Mouse (Mus musculus): ENCODE data around the gene Uox.

Uox gene

DNA sequence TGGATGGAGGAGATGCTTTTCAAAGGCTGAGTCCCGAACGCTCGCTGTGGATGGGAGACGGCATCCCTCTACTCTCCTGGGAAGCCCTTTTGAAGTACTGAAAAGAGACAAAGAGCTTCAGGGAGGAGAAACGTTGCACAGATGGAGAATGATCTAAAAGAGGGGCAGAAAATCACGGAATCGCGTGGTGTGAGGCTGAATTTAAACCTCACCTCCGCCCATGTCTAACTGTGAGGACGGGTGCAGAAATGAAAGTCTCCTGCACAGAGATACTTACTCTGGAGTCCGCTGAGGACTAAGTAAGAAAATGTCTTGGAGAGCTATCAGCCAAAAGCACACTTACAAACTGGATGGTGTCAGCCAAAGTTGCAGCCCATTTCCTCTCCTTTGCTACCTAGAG, 51.7 kb downstream of the Uox start:
- no peak for DNase-seq (ENCODE audit: low spot score in 2 of 2)

DNA sequence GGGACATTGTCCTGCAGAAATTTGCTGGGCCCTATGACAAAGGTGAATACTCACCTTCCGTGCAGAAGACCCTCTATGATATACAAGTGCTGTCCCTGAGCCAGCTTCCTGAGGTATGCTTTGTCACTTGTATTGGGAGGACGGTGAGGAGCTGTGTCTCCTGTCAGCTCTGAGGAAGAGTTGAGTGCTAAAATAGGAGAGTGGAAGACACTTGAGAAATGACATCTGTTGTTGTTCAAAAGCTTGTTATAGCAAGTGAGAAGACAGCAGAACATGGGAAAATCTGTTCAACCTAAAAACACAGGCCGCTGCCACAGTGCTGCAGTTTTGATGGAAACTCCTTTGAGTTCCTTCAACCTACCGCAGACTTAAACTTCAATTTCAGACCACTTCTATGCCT, 55.5 kb downstream of the Uox start:
- no peak for DNase-seq (ENCODE audit: low spot score in 2 of 2)

DNA sequence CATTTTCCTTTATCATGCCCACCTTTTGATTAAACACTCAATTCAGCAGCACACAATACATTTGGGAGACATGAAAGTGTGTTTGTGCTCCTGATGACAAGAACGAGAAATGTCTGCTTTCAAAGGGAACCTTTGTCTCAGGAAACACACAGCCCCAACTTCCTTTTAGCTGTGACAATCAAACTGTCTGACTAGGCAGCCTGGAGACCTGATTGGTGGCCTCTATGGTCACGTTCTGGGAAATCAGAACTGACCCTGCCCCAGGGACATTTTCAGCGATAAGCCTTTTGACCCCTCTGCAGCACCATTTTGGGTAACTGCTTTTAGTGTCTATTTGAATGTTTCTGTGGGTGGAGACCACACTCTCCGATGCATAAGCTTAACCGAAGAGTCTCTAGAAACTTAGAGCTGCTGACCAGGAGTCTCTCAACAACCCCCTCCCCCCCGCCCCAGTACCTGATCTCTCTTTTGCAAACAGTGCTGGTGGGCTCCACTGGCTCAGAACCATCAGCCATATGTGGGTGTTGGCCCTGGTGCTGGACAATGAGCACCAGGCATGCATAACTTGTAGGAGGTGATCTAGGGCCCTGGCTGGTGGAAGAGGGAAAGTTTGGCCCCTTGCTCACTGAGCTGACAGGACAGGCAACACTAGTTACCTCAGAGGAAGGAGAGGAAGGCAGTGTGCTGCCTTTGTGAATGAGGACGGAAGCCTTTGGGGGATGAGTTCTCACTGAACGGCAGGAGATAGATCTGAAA, 58.2 kb downstream of the Uox start:
- DNase-seq (ENCODE audit: low spot score in 2 of 2): no peak

DNA sequence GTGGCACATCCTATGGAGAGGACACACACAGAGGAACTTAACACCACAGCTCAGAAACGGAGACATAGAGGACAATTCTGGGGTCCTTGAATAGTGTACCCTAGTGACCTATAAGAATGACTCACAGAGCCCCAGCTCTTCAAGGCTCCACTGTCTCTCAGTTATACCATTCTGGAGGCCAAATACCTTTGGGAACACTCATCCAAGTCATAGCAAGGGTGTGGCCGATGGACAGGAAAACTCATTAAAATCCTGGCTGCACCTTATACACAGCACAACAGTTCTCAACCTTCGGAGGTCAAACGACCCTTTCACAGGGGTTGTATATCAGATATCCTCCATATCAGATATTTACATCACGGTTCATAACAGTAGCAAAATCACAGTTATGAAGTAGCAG, 62.3 kb downstream of the Uox start:
- DNase-seq (ENCODE audit: low spot score in 2 of 2): no peak

GRCm38 (mm10) chr3:146641818-146642427, 71.7 kb downstream of the Uox start:
- DNase-seq (ENCODE audit: low spot score in 2 of 2): no peak

DNA sequence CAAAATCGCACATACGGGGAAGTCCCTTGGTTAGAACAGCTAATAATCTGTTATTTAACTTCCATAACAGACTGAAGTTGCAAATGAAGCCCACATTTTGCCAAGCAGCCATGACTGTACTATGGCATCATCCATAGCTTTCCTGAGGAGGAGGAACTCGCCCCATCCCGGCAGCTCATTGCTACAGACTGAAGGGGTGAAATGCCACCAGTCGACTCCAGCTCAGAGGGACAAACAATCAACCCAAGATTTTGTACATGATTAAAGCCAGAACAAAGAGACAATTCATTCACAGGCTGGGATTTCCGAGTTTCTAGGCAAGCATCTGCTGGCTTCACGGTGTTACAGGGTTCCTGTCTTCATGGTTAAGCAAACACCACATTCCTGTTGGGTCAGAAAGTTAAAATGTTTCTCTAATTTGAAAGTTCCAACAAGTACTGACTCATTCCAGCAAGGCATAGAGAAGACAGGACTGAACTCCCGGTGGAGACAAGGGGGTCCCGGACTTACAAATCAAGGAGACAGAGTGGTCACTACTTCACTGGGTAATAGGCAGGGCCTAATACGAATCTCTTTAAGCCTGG, 79.2 kb downstream of the Uox start:
- DNase-seq (ENCODE audit: low spot score in 2 of 2): no peak

DNA sequence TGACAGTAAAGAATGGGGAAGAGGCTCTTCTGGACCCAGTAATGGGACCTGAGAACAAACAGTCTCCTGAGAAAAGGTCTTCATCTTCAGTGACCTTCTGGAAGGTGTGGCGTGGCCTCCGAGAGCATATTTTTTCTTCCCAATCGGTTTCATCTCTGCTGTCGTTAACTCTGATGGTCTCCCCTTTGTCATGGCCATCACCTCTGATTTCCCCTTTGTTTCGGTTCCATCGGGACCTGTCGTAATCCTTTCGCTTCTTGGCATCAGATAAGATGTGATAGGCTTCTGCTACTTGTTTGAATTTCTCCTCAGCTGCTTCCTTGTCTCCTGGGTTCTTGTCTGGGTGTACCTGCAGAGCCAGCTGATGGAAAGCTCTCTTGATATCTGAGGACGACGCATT, 80.5 kb downstream of the Uox start:
- no peak for DNase-seq (ENCODE audit: low spot score in 2 of 2)

DNA sequence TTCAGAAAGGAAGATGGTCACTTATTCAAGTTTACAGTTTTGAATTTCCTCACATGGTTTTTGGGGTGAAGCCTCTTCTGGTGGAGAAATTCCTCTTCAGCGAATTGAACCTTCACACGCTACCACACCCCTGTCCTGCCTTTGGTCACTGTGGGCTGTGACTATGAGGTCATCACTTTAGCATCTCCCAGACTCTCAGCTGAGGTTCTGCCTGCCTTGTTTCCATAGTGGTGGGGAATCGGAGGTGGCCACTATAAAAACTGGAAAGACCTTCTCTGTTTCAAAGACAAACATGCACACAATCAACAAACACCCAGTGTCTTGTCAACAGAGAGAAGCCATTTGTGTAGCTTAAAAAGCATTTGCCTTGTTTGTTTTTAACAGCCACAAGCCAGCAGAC, 81.0 kb downstream of the Uox start, which contains the start of gene 4930503B20Rik:
4930503B20Rik (minus strand) TSS at position 101 of the 400 bp plus-strand sequence.
- no peak for DNase-seq (ENCODE audit: low spot score in 2 of 2)

GRCm38 (mm10) chr3:146652431-146652830, 82.2 kb downstream of the Uox start:
- DNase-seq (ENCODE audit: low spot score in 2 of 2): no peak

DNA sequence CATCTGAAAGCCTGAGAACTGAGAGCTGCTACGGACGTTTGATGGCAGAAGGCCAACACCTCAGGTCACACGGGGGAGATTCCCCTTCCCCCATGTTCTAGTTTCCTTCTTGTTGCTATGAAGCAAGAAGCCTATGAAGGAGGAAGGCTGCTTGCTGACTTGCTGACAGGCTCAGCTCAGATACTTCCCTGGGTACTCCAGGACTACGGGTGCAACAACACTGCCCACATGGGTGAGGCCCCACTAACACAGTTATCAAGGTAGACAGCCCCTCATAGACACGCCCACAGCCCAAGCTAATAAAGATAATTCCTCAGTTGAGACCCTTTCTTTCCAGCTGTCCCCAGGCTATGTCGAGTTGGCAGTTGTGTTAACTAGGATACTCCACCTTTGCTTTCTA, 83.5 kb downstream of the Uox start:
- no peak for DNase-seq (ENCODE audit: low spot score in 2 of 2)

DNA sequence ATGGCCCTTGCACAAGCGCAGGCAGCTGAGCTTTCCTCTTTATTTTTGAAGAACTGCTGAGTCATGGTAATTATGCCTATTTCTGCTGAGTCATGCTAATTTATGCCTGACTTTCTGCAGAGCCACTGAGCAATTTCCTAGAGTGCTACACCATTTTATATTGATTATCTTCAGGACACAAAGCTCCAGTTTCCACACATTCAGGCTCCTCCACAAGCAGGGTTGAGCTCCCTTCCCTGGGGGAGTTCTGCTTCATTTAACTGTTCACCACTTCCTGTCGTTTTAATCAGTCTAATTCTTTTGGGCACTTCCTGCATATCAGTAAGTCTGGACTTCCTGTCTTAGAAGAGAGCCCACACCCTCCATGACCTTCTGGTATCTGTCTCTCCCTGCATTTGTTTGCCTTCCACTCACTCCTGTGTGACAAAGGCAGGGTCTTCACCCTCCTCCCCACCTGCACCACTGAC, 84.9 kb downstream of the Uox start:
- peak; percentile 9 to 26 for DNase-seq (ENCODE audit: low spot score in 2 of 2)

DNA sequence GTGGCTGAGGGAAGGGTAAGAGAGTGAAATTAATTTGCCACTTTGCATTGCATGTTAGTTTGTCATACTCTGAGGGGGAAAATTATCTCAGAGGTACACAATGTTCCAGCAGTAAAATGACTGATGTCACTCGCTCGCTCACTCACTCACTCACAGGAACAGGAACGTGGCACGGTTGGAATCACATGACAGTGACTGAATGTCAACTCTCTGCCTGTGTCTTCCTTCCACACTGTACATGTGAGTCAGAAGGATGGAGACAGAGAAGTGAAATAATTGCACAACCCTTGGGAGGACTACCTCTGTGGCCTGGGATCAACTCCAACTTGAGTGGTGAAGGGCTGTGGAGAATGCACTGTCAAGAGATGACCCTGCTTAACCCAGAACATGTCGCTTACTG, 87.2 kb downstream of the Uox start:
- no peak for DNase-seq (ENCODE audit: low spot score in 2 of 2)

DNA sequence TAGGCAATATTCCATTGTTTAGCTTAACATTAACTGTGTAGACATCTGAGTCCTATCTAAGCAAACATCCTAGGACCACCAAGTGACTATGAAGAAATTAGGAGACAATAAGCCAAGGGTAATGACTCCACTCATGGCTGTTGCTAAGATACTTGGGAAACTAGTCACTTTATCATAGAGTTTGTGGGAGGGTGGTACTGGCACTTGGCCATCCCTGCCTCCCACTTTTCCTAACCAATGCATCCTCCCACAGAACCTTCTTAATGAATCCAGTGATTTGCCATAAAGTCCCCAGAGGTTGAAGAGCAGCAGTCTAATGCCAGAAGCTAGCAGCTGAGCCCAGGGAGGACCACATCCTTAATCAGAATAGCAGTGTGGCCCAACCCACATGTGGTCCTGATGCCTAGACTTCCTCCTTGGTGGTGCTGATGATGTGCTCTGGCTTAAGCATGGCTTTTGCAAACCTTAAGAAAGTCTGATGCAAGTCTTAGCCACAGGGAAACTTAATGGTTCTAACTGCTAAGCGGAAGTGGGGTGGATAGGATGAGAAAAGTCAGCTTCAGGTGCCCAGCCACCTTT, 87.9 kb downstream of the Uox start:
- no peak for DNase-seq (ENCODE audit: low spot score in 2 of 2)

GRCm38 (mm10) chr3:146659321-146659720, 89.1 kb downstream of the Uox start:
- no peak for DNase-seq (ENCODE audit: low spot score in 2 of 2)

- DNase-seq (ENCODE audit: low spot score in 2 of 2): no peak
These were observed 90.8 kb downstream of the Uox start for GRCm38 (mm10) chr3:146661001-146661400.

GRCm38 (mm10) chr3:146661907-146662306, 91.7 kb downstream of the Uox start:
- no peak for DNase-seq (ENCODE audit: low spot score in 2 of 2)

- DNase-seq (ENCODE audit: low spot score in 2 of 2): no peak
These were observed 100.9 kb downstream of the Uox start for GRCm38 (mm10) chr3:146671121-146671520.

GRCm38 (mm10) chr3:146675101-146675500, 104.9 kb downstream of the Uox start:
- no peak for DNase-seq (ENCODE audit: low spot score in 2 of 2)

DNA sequence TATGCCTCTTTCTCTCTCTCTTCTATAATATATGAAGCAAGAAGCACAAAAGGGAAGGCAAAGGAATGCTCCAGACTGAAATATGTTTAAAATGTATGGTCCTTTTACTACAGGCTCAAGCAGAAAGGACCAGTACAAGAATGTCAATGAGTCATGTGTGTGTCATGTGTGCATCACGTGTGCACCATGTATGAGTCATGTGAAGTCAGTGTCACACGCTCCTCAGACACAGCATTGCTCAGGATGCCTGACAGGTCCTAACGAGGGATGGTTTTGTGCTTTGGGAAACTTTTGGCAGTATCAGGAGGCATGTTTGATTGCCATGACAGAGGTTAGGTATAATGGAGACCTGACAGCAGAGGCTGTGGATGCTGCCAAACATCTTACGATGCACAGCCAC, 106.0 kb downstream of the Uox start:
- DNase-seq (ENCODE audit: low spot score in 2 of 2): no peak

- DNase-seq (ENCODE audit: low spot score in 2 of 2): no peak
These were observed 109.4 kb downstream of the Uox start for GRCm38 (mm10) chr3:146679646-146680045.

GRCm38 (mm10) chr3:146680625-146681024, 110.4 kb downstream of the Uox start:
- DNase-seq (ENCODE audit: low spot score in 2 of 2): no peak

- no peak for DNase-seq (ENCODE audit: low spot score in 2 of 2)
These were observed 111.5 kb downstream of the Uox start for GRCm38 (mm10) chr3:146681696-146682095.
